Mouse (Mus musculus): ENCODE measurements around the gene Micu2. TPM values are rescaled to one million over a fixed set of nuclear protein-coding genes. Genes with fewer than 3 reads are reported as not detected.
A peak's percentile ranks its signal among the peaks of the same experiment; 100 is the strongest.

Micu2 gene
- total and polyA plus RNA-seq, 2 experiments from 2014 or later: 65.1 to 72.1 TPM

DNA sequence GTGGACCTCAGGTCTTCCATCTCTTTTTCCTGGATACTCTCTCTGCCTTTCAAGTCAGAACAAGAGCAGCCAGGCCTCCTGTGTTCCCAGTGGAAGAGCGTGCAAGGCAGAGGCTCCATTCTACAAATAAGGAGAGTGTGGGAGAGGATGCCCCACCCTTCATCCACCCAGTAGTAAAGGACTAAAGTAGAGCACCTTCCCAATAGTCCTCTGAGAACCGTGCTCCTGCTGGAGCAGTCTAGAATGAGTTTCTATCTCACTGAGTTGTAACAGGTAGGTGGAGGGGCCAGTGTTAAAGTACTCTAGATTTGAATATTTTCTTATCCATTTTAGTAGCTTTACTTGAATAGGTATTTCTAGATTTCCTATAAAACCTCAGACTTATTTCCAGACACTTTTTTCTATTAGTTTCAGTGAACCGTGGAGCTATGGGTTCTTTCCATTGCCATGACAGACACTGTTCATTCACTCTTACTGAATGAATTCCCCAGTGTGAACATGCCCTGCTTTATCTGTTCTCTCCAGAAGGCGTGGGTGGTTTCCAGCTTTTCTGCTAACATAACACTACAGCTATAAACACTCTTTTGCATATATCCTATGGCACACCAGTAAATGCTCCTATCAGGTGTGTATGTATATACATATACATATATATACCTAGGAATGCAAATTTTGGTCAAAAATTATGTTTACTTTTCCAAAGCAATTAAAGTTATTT is 31.8 kb downstream of the Micu2 start:
- H3K36me3 ChIP-seq (ENCODE audit: insufficient read depth): peaks cover 4% of the 10 kb centered on the region; the same call in 1 of the 2 replicates
- H3K4me1 ChIP-seq (ENCODE audit: insufficient read depth): no peaks in the 10 kb centered on the region
- no peak overlapping the region for H3K4me2 ChIP-seq (ENCODE audit: low read depth)
- ATAC-seq: no peak
- no peak overlapping the region for H3K4me3 ChIP-seq (ENCODE audit: low read depth, low read length)
- 86% methylated on average over 4 of the region's 4 CpGs for WGBS
- no peak for DNase-seq
- no peak overlapping the region for H3K9ac ChIP-seq
- no peak for TF ChIP-seq CTCF (IDR thresholded peaks at IDR 0.05; ENCODE audit: low read depth)
- H3K27ac ChIP-seq (ENCODE audit: low read depth, low read length): no peak overlapping the region
- no peaks in the 10 kb centered on the region for H3K9me3 ChIP-seq (ENCODE audit: low read length)
- no peaks in the 10 kb centered on the region for H3K27me3 ChIP-seq (ENCODE audit: insufficient read depth, low read length)

DNA sequence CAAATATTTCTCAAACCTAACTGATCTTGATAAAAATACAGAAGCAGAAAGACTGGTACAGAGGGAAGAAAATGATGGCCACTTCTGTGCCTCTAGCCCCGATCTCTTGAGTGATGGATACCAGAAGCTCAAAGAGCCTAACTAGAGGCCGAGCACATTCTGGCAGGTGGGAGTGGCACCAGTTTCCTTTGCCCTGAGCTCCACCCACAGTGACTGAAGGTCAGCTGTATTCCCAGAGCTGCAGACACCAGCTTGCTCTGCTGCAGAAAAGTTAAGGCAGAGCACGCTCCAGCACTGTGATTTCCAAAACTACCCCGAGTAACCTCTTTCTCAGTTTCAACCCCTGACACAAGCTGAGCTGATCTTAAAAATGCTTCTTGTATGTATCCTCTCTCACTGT is 37.2 kb downstream of the Micu2 start:
- Histone ChIP-seq H3K9ac (no peak overlapping the region), H3K27ac (ENCODE audit: low read depth, low read length) (no peak overlapping the region), H3K4me3 (ENCODE audit: low read depth, low read length) (no peak overlapping the region), H3K36me3 (ENCODE audit: insufficient read depth) (0 out of 2 replicates have a peak, but pooled peaks cover 3% of the 10 kb centered on the region), H3K4me2 (ENCODE audit: low read depth) (no peak overlapping the region), H3K27me3 (ENCODE audit: insufficient read depth, low read length) (no peaks in the 10 kb centered on the region), H3K4me1 (ENCODE audit: insufficient read depth) (no peaks in the 10 kb centered on the region), H3K9me3 (ENCODE audit: low read length) (no peaks in the 10 kb centered on the region)
- DNase-seq (no peak), ATAC-seq (no peak)
- WGBS: 77% methylated on average over 4 of the region's 4 CpGs
- TF ChIP-seq CTCF (IDR thresholded peaks at IDR 0.05; ENCODE audit: low read depth): no peak

DNA sequence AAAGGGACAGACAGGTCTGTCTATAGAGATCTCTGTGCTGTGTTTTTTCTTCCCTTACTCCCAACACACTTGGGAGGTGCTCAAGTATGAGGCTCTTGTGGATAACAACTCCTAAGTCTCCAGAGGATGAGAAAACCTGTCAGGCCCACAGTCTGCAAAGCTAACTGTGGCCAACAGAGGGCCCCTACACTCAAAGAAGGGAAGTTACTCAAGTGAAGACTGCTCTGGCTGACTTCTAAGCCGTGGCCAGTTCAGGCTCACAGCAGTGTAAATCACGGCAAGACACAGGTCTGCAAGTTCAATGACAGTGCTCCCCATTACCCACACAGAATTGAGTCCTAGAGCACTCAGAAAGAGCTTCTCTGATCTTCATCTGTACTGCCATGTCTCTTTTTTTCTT is 48.0 kb downstream of the Micu2 start:
- Histone ChIP-seq H3K4me2 (ENCODE audit: low read depth) (no peak overlapping the region), H3K27me3 (ENCODE audit: insufficient read depth, low read length) (no peaks in the 10 kb centered on the region), H3K4me1 (ENCODE audit: insufficient read depth) (no peaks in the 10 kb centered on the region), H3K9ac (no peak overlapping the region), H3K4me3 (ENCODE audit: low read depth, low read length) (no peak overlapping the region), H3K36me3 (ENCODE audit: insufficient read depth) (peaks cover 19% of the 10 kb centered on the region), H3K9me3 (ENCODE audit: low read length) (no peaks in the 10 kb centered on the region), H3K27ac (ENCODE audit: low read depth, low read length) (no peak overlapping the region)
- DNase-seq (peak; percentile 24), ATAC-seq (peak; percentile 27; the same call in 1 of the 2 replicates)
- TF ChIP-seq CTCF (IDR thresholded peaks at IDR 0.05; ENCODE audit: low read depth): peak; percentile 68
- WGBS: 24% methylated on average over 2 of the region's 2 CpGs

DNA sequence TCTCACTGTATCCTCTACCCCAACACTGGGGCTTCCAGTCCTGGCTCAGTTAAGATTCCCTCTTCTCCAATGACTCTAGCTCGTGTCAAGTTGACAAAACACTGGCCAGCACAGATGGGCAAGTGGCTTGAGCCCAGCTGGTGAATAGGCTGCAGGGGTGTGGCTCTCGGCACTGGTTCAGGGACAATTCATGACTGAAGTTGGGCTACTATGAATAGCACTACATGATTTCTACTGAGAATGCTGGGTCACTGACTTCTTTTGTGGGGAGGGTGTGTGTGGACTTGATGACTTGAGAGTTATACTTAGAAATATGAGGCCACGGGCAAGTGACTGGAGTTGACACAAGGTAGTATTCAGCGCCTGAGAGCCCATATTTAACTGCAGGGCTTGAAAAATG is 53.2 kb downstream of the Micu2 start:
- Histone ChIP-seq H3K27ac (ENCODE audit: low read depth, low read length) (no peak overlapping the region), H3K36me3 (ENCODE audit: insufficient read depth) (peaks cover 39% of the 10 kb centered on the region), H3K4me2 (ENCODE audit: low read depth) (no peak overlapping the region), H3K27me3 (ENCODE audit: insufficient read depth, low read length) (no peaks in the 10 kb centered on the region), H3K9ac (no peak overlapping the region), H3K9me3 (ENCODE audit: low read length) (no peaks in the 10 kb centered on the region), H3K4me3 (ENCODE audit: low read depth, low read length) (no peak overlapping the region), H3K4me1 (ENCODE audit: insufficient read depth) (no peaks in the 10 kb centered on the region)
- no peak for ATAC-seq
- no peak for TF ChIP-seq CTCF (IDR thresholded peaks at IDR 0.05; ENCODE audit: low read depth)
- no peak for DNase-seq
- WGBS: 77% methylated on average over 4 of the region's 4 CpGs

DNA sequence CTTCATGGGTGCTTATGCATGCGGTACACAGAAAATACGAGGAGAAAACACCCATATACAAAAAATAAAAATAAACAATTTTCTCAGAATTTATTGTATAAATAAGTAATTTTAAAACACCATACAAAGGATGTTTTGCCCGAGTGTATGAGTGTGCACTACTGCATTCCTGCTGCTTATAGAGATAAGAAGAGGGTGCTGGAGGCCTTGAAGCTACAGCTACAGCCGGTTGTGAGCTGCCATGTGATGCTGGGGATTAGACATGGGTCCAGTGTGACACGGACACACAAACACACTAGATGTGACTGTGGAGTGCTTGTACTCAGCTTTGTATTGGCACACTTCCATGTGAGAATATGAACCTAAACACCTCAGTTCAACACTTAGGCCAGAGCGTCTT is 61.8 kb downstream of the Micu2 start:
- 88% methylated on average over 6 of the region's 6 CpGs for WGBS
- H3K27ac ChIP-seq (ENCODE audit: low read depth, low read length): no peak overlapping the region
- H3K9ac ChIP-seq: no peak overlapping the region
- DNase-seq (no peak), ATAC-seq (no peak)
- no peak overlapping the region for H3K4me2 ChIP-seq (ENCODE audit: low read depth)
- no peaks in the 10 kb centered on the region for H3K4me1 ChIP-seq (ENCODE audit: insufficient read depth)
- no peaks in the 10 kb centered on the region for H3K27me3 ChIP-seq (ENCODE audit: insufficient read depth, low read length)
- H3K4me3 ChIP-seq (ENCODE audit: low read depth, low read length): no peak overlapping the region
- peaks cover 17% of the 10 kb centered on the region for H3K36me3 ChIP-seq (ENCODE audit: insufficient read depth)
- TF ChIP-seq CTCF (IDR thresholded peaks at IDR 0.05; ENCODE audit: low read depth): no peak
- no peaks in the 10 kb centered on the region for H3K9me3 ChIP-seq (ENCODE audit: low read length)

DNA sequence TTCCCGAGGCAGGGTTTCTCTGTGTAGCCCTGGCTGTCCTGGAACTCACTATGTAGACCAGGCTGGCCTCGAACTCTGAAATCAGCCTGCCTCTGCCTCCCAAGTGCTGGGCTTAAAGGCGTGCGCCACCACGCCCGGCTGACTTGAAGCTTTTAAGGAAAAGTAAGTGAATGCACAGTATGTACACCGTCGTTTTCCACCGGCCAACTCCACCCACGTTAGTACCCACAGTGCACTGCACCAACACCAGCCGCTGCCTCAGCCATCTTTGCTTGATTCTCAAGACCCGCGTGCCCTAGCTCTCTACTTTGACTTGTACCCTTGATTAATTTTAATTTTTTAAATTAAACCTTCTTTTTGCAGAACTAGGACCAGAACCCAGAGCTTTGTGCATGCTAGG is 64.4 kb downstream of the Micu2 start:
- ATAC-seq: no peak
- TF ChIP-seq CTCF (IDR thresholded peaks at IDR 0.05; ENCODE audit: low read depth): no peak
- DNase-seq: no peak
- Histone ChIP-seq H3K27me3 (ENCODE audit: insufficient read depth, low read length) (no peaks in the 10 kb centered on the region), H3K9me3 (ENCODE audit: low read length) (no peaks in the 10 kb centered on the region), H3K27ac (ENCODE audit: low read depth, low read length) (no peak overlapping the region), H3K9ac (no peak overlapping the region), H3K4me3 (ENCODE audit: low read depth, low read length) (no peak overlapping the region), H3K4me1 (ENCODE audit: insufficient read depth) (no peaks in the 10 kb centered on the region), H3K36me3 (ENCODE audit: insufficient read depth) (peaks cover 22% of the 10 kb centered on the region), H3K4me2 (ENCODE audit: low read depth) (no peak overlapping the region)
- WGBS: 94% methylated on average over 13 of the region's 13 CpGs

DNA sequence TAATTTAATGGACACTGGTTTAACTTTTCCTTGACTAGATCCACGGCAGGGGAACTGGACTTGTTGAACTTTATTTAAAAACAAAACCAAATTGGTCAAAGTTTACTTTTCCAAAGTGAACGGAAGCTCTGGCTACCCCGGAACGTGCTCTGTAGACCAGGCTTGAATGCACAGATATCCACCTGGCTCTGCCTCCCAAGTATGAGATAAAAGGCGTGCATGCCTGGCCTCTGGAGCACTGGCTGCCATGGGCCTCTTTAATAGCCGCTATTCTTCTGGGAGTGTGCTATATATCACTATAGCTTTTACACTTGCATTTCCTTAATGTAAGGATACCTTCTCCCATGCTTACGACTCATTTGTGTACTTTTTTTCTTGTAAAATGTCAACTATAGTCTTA is 65.5 kb downstream of the Micu2 start:
- H3K27me3 ChIP-seq (ENCODE audit: insufficient read depth, low read length): no peaks in the 10 kb centered on the region
- no peak overlapping the region for H3K4me2 ChIP-seq (ENCODE audit: low read depth)
- no peak overlapping the region for H3K9ac ChIP-seq
- TF ChIP-seq CTCF (IDR thresholded peaks at IDR 0.05; ENCODE audit: low read depth): no peak
- 90% methylated on average over 7 of the region's 7 CpGs for WGBS
- H3K27ac ChIP-seq (ENCODE audit: low read depth, low read length): no peak overlapping the region
- H3K4me1 ChIP-seq (ENCODE audit: insufficient read depth): no peaks in the 10 kb centered on the region
- DNase-seq (no peak), ATAC-seq (no peak)
- H3K4me3 ChIP-seq (ENCODE audit: low read depth, low read length): no peak overlapping the region
- no peaks in the 10 kb centered on the region for H3K9me3 ChIP-seq (ENCODE audit: low read length)
- H3K36me3 ChIP-seq (ENCODE audit: insufficient read depth): peaks cover 22% of the 10 kb centered on the region

Measured in forebrain, postnatal 0 days (tissue).